Mouse (Mus musculus) neural tube, embryonic 11.5 days (tissue): Measurements from ENCODE around the gene Sars. TPM values are rescaled to one million over a fixed set of nuclear protein-coding genes. Genes with fewer than 3 reads are reported as not detected.

Experiments used
- ATAC-seq: fragments of 200-750 bp; cut with Nextera tagmentation; 2 replicates; pipeline ENCODE4 v1.8.0; 2017; ENCODE audit warnings: moderate number of reproducible peaks, mild to moderate bottlenecking, moderate TSS enrichment, moderate library complexity; ENCODE audit not compliant: insufficient read depth, low FRiP score, low TSS enrichment
- DNase-seq: peaks from one replicate; pipeline ENCODE4 v3.0.0-alpha.2; 2015; ENCODE audit warnings: low spot score
- H3K27ac ChIP-seq: fragments of 300-500 bp; sonication (generic); 2 replicates; pipeline ENCODE4 v1.5.1; 2014; ENCODE audit warnings: low read depth, mild to moderate bottlenecking, low read length
- H3K27me3 ChIP-seq: fragments of 300-500 bp; sonication (generic); 2 replicates; pipeline ENCODE4 v1.6.1; 2014; ENCODE audit warnings: mild to moderate bottlenecking, low read length, mixed read lengths; ENCODE audit not compliant: control insufficient read depth, insufficient read depth
- H3K36me3 ChIP-seq: fragments of 300-500 bp; sonication (generic); 2 replicates; pipeline ENCODE4 v1.6.1; 2014; ENCODE audit warnings: mild to moderate bottlenecking, low read length, moderate library complexity, mixed read lengths; ENCODE audit not compliant: control insufficient read depth, insufficient read depth
- H3K4me1 ChIP-seq: fragments of 300-500 bp; sonication (generic); 2 replicates; pipeline ENCODE4 v1.6.1; 2014; ENCODE audit warnings: low read length, mixed read lengths; ENCODE audit not compliant: control insufficient read depth, insufficient read depth
- H3K4me2 ChIP-seq: fragments of 300-500 bp; sonication (generic); 2 replicates; pipeline ENCODE4 v1.6.1; 2014; ENCODE audit warnings: low read depth, mild to moderate bottlenecking, moderate library complexity
- H3K4me3 ChIP-seq: fragments of 300-500 bp; sonication (generic); 2 replicates; pipeline ENCODE4 v1.5.1; 2014; ENCODE audit warnings: low read depth, low read length
- H3K9ac ChIP-seq: fragments of 300-500 bp; sonication (generic); 2 replicates; pipeline ENCODE4 v1.6.1; 2014; ENCODE audit warnings: mild to moderate bottlenecking, low read length
- H3K9me3 ChIP-seq: fragments of 300-500 bp; sonication (generic); 2 replicates; pipeline ENCODE4 v1.6.1; 2016; ENCODE audit warnings: low read length; ENCODE audit not compliant: control insufficient read depth
- WGBS: fragments of 180-500 bp; shearing (Covaris S2); extraction: QIAGEN DNeasy Blood & Tissue Kit; methylation state at CpG from one replicate; pipeline ENCODE4 v1.1.7; 2014; 5-methylcytosine and 5-hydroxymethylcytosine counted together
- polyA plus RNA-seq: library from polyadenylated mRNA; unstranded; fragments of >200 nt; fragmentation: Nextera tagmentation; extraction: Ambion mirVana; gene quantifications from 2 replicates; pipeline ENCODE4 v1.2.1, GENCODE M21; 2014

The Sars gene
- polyA plus RNA-seq, 1 experiment from 2014 or later: 216 TPM

GRCm38 (mm10) chr3:108433188-108433880, 11.7 kb downstream of the Sars start:
- Histone ChIP-seq H3K4me3 (no peak overlapping the region), H3K9me3 (no peaks in the 10 kb centered on the region), H3K4me2 (no peak overlapping the region), H3K27ac (peak overlapping the region; percentile 91), H3K9ac (peak overlapping the region; percentile 42; the same call in 1 of the 2 replicates), H3K4me1 (peaks cover 30% of the 10 kb centered on the region), H3K36me3 (peaks cover 16% of the 10 kb centered on the region), H3K27me3 (no peaks in the 10 kb centered on the region)
- ATAC-seq: peak; percentile 95
- DNase-seq: peak; percentile 93
- WGBS: 18% methylated on average over 18 of the region's 18 CpGs

GRCm38 (mm10) chr3:108432542-108433187, 12.3 kb downstream of the Sars start:
- no peak overlapping the region for H3K4me3 ChIP-seq
- peak overlapping the region; percentile 27; the same call in 1 of the 2 replicates for H3K9ac ChIP-seq
- peak; percentile 46 for DNase-seq
- H3K9me3 ChIP-seq: no peaks in the 10 kb centered on the region
- H3K27ac ChIP-seq: peak overlapping the region; percentile 91
- H3K36me3 ChIP-seq: peaks cover 20% of the 10 kb centered on the region
- 40% methylated on average over 13 of the region's 13 CpGs for WGBS
- H3K4me1 ChIP-seq: peaks cover 30% of the 10 kb centered on the region
- no peaks in the 10 kb centered on the region for H3K27me3 ChIP-seq
- no peak overlapping the region for H3K4me2 ChIP-seq
- 0 out of 2 replicates have a peak, but pooled peaks have one; percentile 13 for ATAC-seq

- Histone ChIP-seq H3K9me3 (no peaks in the 10 kb centered on the region), H3K36me3 (peaks cover 18% of the 10 kb centered on the region), H3K9ac (peak overlapping the region; percentile 32), H3K4me3 (no peak overlapping the region), H3K4me1 (peaks cover 34% of the 10 kb centered on the region), H3K27ac (peak overlapping the region; percentile 75), H3K27me3 (no peaks in the 10 kb centered on the region), H3K4me2 (no peak overlapping the region)
- no peak for DNase-seq
- WGBS: 80% methylated on average over 6 of the region's 6 CpGs
- no peak for ATAC-seq
These were observed 19.4 kb downstream of the Sars start for GRCm38 (mm10) chr3:108425624-108426018.

- WGBS: 50% methylated on average over 7 of the region's 7 CpGs
- H3K4me3 ChIP-seq: no peak overlapping the region
- peak overlapping the region; percentile 32 for H3K9ac ChIP-seq
- peak overlapping the region; percentile 75 for H3K27ac ChIP-seq
- H3K36me3 ChIP-seq: peaks cover 18% of the 10 kb centered on the region
- H3K27me3 ChIP-seq: no peaks in the 10 kb centered on the region
- ATAC-seq (peak; percentile 60; the same call in 1 of the 2 replicates), DNase-seq (peak; percentile 45)
- peaks cover 34% of the 10 kb centered on the region for H3K4me1 ChIP-seq
- no peak overlapping the region for H3K4me2 ChIP-seq
- no peaks in the 10 kb centered on the region for H3K9me3 ChIP-seq
These were observed 19.9 kb downstream of the Sars start for GRCm38 (mm10) chr3:108424944-108425623.

- Histone ChIP-seq H3K4me3 (no peak overlapping the region), H3K4me1 (peaks cover 34% of the 10 kb centered on the region)
- WGBS: 20% methylated on average over 11 of the region's 11 CpGs
These were observed 20.9 kb downstream of the Sars start for GRCm38 (mm10) chr3:108423844-108424801.

GRCm38 (mm10) chr3:108423006-108423405, 22.0 kb downstream of the Sars start:
- H3K27me3 ChIP-seq: no peaks in the 10 kb centered on the region
- H3K36me3 ChIP-seq: peaks cover 7% of the 10 kb centered on the region
- 40% methylated on average over 6 of the region's 6 CpGs for WGBS
- DNase-seq (no peak), ATAC-seq (no peak)
- H3K4me1 ChIP-seq: peaks cover 34% of the 10 kb centered on the region
- H3K4me2 ChIP-seq: no peak overlapping the region
- H3K27ac ChIP-seq: no peak overlapping the region
- H3K9ac ChIP-seq: no peak overlapping the region
- no peaks in the 10 kb centered on the region for H3K9me3 ChIP-seq
- no peak overlapping the region for H3K4me3 ChIP-seq

More at GRCm38 (mm10) chr3:108423844-108424801, 20.9 kb downstream of the Sars start:
- H3K9me3 ChIP-seq: no peaks in the 10 kb centered on the region
- H3K27me3 ChIP-seq: no peaks in the 10 kb centered on the region
- peaks cover 16% of the 10 kb centered on the region for H3K36me3 ChIP-seq
- ATAC-seq (peak; percentile 69), DNase-seq (no peak)
- peak overlapping the region; percentile 75; the same call in 1 of the 2 replicates for H3K27ac ChIP-seq
- H3K9ac ChIP-seq: peak overlapping the region; percentile 47
- H3K4me2 ChIP-seq: peak overlapping the region; percentile 40

- H3K4me3 ChIP-seq: peak overlapping the region; percentile 87
- H3K9ac ChIP-seq: peak overlapping the region; percentile 97
- H3K9me3 ChIP-seq: peaks cover 8% of the 10 kb centered on the region
- peak; percentile 92 for DNase-seq
- H3K4me1 ChIP-seq: peaks cover 14% of the 10 kb centered on the region
- ATAC-seq: peak; percentile 78
- H3K4me2 ChIP-seq: peak overlapping the region; percentile 87
- H3K36me3 ChIP-seq: peaks cover 21% of the 10 kb centered on the region
- WGBS: under 1% methylated on average over 45 of the region's 48 CpGs
- peak overlapping the region; percentile 81 for H3K27ac ChIP-seq
- no peaks in the 10 kb centered on the region for H3K27me3 ChIP-seq
These were observed 29.2 kb downstream of the Sars start for GRCm38 (mm10) chr3:108415831-108416223.
